Mouse (Mus musculus): Measurements from ENCODE around the gene Lgals9.

The Lgals9 gene

DNA sequence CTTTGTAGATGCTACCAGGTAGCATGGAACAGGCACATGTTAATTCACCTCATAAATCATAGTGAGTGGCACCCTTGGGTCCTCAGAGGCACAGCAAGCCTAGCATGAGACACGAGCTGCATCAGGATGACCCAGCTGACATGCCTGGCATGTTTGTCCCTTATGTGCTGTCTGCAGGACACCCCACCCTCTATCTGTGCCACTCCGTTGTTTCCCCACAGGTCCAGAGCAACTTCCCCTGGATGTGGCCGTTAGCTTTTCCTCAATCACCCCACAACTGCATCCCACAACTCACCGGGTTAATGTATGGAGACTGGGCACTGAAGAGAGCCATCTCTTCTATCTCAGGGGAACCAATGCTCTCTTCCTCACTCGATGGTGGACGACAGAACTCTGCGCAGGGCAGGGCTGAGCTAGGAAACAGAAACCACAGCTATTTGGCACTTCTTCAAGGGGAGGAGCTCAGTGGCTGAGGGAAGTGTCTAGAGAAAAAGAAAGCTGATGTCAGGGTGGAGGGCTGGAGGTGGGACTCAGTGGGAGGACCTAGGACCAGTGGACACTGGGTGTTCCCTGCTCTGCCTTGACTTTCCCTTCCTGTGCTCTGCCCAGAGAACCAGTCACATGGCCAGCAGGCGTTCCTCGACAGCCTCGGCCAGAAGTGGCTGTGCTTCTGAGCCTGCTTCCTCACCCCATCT lies at the start of gene Lgals9:
Gene Lgals9 (minus strand): TSS at position 464 of the 695 bp plus-strand sequence.
- no peak for DNase-seq (ENCODE audit: low read depth, low spot score)

DNA sequence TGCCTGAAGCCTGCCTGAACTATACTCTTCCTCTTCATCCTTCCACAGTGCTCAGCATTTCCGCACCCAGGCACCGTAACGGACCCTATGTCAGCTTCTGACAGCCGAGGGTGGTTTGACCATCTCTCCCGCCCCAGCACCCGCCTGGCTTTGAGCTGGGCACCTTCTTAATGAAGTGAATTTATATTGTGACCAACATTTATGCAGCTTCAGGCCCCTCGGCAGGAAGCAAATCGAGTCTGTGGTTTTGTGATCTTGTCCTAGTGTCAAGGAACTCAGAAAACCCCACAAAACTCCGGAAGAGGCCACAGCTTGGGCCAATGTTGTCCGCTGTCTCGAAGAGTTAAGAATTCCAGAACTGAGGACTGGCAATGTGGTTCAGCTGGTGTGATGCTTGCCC lies 48.9 kb upstream of the Lgals9 start:
- no peak for DNase-seq (ENCODE audit: low read depth, low spot score)

GRCm38 (mm10) chr11:79033021-79033420 lies 48.3 kb upstream of the Lgals9 start:
- DNase-seq (ENCODE audit: low read depth, low spot score), result no peak

GRCm38 (mm10) chr11:79031452-79031746 lies 46.7 kb upstream of the Lgals9 start:
- DNase-seq (ENCODE audit: low read depth, low spot score), result no peak

GRCm38 (mm10) chr11:79030570-79031451 lies 46.1 kb upstream of the Lgals9 start:
- peak; percentile 73 for DNase-seq (ENCODE audit: low read depth, low spot score)

- no peak for DNase-seq (ENCODE audit: low read depth, low spot score)
These were observed 39.0 kb upstream of the Lgals9 start for GRCm38 (mm10) chr11:79023751-79024150.

- DNase-seq (ENCODE audit: low read depth, low spot score), result no peak
These were observed 38.6 kb upstream of the Lgals9 start for GRCm38 (mm10) chr11:79023342-79023741.

DNA sequence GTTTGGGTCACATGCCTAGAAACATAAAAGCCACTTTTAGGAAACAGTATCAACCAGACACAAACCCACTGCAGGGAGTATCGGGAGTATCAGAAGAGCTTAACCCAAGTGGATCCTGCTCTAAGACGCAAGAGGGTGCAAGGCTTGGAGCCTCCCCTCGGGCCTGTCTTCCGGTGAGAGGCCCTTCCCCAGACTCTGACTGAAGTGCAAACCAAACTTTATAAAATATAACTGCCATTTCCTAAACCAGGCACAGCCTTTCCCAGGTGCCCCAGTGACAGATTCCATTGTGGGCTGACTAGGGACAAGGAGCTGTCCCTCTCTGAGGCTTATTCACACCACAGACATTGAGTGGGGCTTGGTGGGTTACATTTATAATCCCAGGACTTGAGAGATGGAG lies 38.1 kb upstream of the Lgals9 start:
- no peak for DNase-seq (ENCODE audit: low read depth, low spot score)

- DNase-seq (ENCODE audit: low read depth, low spot score), result peak; percentile 74
These were observed 35.8 kb upstream of the Lgals9 start for GRCm38 (mm10) chr11:79020535-79021045.

DNA sequence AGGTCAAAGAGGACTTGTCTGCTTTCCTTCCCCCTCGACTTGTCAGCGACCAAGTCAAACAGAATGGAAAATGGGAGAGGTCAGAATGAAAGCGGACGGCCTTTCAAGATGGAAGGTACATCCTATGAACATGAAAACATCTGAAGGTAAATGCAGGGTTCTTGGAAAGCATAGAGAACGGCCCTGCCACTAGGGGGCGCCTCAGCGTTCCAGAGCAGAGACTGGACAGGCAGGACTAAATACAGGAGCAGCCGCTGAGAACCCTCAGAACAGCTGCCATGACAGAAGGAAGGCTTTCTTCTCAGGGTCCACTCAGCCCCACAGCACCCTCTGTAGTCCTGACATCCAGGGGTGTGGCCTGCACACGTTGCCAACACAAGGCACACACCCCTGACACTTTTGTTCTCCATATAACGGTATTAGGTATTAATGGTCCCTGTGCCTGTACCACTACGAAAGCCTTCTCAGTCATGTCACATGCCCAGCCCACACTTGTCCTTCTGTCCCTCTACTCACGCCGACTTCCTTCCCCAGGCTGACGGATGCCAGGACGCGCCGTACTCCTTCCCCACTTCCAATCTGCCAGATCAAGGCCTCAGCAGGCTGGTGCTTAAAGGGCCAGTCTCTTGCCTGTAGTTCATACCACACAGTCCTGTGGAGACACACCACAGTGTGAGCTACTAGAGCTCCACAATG lies 35.2 kb upstream of the Lgals9 start:
- DNase-seq (ENCODE audit: low read depth, low spot score), result peak; percentile 71

DNA sequence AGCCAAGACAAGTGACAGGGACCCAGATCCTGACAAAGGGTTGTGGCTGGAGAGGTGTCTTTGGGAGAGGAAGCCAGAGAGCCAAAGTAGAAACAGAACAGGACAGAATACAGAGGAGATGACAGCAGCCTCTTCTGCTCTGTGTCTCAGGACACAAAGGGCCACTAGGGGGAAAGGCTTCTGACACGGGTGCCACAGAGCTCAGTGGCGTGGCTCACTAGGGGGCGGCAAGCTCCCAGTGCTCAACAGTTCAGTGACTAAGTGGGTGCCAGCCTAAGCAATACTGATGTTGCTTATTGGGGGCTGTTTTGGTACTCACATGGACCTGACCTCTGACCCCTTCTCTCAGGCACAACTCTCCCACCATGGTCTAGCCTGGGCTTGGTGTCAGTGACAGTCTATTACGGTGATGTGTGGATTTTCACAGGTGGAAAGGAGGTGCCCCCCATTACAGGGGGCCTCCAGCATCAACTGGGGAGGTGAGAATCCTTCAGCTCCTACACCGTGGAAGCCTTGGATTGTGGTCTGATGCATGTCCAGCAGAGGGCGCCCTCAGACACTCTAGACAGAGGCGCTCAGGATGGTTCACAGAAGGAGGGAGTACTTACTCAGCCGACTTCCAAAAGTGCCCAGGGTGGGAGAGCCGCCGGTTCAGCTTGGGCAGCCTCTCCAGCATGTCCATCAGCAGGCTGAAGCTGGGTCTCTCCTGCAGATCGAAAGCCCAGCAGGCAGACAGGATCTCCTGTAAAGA lies 34.4 kb upstream of the Lgals9 start:
- DNase-seq (ENCODE audit: low read depth, low spot score), result peak; percentile 88

DNA sequence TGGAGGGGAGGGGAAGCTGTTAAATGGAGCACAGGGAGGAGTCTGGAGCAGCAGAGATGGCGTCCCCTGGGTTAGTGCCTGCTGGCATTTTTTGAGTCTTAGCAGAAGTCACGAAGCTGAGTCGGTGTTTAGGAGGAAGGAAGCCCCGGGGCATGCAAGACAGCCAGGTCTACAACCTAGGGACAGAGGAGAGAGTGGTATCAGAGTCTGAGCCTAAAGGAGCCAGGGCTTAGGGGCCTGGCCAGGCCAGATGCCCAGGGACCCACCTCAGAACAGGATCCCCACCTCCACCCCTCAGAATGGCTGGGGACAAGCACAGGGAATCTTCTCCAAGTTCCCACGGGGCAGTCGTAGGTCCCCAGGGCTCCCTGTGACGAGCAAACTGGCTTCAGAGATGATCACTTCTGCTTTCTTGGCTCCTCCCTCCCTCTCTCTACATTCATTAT lies 32.4 kb upstream of the Lgals9 start:
- DNase-seq (ENCODE audit: low read depth, low spot score), result no peak

- no peak for DNase-seq (ENCODE audit: low read depth, low spot score)
These were observed 31.5 kb upstream of the Lgals9 start for GRCm38 (mm10) chr11:79016236-79016635.

DNA sequence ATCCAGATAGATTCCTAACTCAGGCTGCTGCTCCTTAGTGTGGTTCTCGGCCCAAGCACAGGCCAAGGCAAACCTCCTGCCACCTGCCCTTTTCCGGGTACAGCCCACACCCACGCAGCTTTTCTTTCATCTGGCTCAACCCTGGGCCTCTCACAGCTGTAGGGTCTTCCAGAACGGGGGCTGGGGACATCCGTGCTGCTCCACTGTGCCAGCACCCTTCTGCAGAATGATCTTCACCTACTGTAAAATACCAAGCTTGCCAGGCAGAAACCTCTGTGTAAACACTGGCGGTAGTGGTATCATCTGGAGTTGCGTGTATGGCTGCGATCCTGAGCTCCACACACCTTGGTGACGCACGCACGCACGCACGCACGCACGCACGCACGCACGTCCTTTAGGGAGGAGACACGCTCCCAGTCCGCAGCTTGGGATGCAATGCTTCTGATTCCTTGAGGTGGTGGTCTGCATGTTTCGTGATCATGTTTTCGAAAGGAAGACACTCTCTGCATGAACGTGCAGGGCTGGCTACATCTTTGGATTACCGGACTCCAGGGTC lies 31.0 kb upstream of the Lgals9 start:
- DNase-seq (ENCODE audit: low read depth, low spot score), result peak; percentile 82

DNA sequence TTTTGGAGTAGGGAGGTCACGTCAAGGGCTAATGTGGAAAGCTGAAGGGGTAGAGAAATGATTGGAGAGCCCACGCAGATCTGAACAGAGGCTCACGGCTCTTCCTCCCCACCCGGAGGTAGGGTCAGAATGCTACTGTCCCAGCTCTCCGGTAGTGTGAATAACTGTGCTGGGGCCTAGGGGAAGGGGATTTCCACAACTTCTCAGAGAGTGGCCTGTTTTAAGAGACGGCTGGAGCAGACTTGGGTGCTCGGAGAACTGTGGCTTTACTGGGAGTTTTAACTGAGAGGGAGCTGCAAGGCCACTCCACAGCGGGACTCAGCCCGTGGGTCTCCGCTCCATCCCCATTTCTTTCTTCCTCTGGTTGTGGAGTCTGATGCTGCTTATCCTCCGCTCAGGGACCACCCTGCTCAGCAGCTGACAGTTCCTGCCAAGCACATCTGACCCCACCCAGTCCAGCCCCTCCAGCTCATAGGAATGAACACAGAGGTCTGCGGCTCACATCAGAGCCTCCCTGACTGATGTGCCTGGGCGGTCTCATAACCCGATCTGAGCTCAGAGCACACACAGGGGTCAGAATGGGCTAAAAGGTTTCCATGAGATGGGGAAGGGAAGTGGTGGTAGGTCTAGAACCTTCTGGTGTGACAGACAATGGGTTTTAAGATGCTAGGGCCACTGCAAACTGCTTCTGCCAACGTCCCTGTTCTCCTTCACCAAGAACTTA lies 30.0 kb upstream of the Lgals9 start:
- DNase-seq (ENCODE audit: low read depth, low spot score), result no peak

GRCm38 (mm10) chr11:79013806-79014205 lies 29.1 kb upstream of the Lgals9 start:
- no peak for DNase-seq (ENCODE audit: low read depth, low spot score)

DNA sequence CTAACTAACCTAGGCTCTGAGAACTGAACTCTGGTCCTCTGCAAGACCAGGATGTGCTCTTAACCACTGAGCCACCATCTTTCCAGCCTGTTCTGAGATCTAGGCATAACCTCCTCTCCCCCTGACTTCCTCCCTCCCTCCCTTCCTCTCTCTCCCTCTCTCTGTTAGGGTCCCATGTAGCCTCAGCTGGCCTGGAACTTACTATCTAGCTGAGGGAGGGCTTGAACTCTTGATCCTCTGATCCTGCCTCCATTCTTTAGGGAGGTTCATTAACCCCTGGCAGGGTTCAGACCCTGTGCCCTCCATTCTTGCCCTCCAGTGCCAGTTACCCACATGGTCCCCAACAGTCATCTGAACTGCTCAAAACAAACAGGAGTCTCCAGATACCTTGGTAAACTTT lies 28.3 kb upstream of the Lgals9 start:
- no peak for DNase-seq (ENCODE audit: low read depth, low spot score)

GRCm38 (mm10) chr11:79012529-79012928 lies 27.8 kb upstream of the Lgals9 start:
- no peak for DNase-seq (ENCODE audit: low read depth, low spot score)

DNA sequence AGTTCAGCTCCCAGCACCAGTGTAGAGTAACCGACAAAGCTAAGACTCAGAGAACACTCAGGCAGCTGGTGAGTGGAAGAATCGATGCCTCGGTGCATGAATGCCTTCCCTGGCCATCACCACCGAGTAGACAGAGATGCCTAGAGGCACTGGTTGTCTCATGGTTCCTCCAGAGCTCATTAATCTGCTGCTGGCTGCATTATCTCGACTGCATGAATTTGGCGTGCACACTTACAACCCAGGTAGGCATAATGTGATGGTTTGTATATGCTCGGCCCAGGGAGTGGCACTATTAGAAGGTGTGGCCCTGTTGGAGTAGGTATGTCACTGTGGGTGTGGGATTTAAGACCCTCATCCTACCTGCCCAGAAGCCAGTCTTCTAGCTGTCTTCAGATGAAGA lies 24.1 kb upstream of the Lgals9 start:
- no peak for DNase-seq (ENCODE audit: low read depth, low spot score)

- DNase-seq (ENCODE audit: low read depth, low spot score), result no peak
These were observed 23.4 kb upstream of the Lgals9 start for GRCm38 (mm10) chr11:79008007-79008775.
